Mouse (Mus musculus): ENCODE data around the gene Pigk. TPM values are rescaled to one million over a fixed set of nuclear protein-coding genes. Genes with fewer than 3 reads are reported as not detected.

Pigk gene
- polyA plus RNA-seq, 1 experiment, result 17.0 TPM

DNA sequence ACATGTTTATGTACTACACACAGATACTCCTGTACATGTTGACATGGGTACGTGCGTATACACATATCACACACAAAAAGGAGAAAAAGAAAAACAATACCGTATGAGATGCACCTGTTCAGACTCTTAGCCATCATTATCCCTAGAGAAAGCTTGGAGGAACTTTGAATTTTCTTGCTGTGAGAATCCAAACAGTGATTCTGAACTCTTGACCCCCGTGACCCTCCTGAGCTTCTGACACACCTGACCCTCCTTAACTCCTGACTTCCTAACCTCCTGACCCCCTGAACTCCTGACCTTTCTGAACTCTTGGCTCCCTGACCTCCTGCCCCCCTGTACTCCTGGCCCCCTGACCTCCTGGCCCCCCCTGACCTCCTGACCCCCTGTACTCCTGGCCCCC, 19.1 kb downstream of the Pigk start:
- no peak for TF ChIP-seq POLR2A (IDR thresholded peaks at IDR 0.05; ENCODE audit: borderline replicate concordance, extremely low read depth, insufficient read depth, insufficient read length, poor library complexity, severe bottlenecking)
- no peak for TF ChIP-seq CTCF (IDR thresholded peaks at IDR 0.05; ENCODE audit: borderline replicate concordance, extremely low read depth, insufficient read depth, insufficient read length)
- DNase-seq (ENCODE audit: low read depth), result peak; percentile 41

DNA sequence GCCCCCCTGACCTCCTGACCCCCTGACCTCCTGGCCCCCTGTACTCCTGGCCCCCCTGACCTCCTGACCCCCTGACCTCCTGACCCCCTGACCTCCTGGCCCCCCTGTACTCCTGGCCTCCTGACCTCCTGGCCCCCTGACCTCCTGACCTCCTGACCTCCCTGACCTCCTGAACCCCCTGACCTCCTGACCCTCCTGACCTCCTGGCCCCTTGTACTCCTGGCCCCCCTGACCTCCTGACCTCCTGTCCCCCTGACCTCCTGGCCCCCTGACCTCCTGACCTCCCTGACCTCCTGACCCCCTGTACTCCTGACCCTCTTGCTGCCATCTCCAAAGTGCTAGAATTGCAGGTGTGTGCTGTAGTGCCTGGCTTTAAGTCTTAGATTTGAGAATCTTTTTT, 19.6 kb downstream of the Pigk start:
- TF ChIP-seq POLR2A (IDR thresholded peaks at IDR 0.05; ENCODE audit: borderline replicate concordance, extremely low read depth, insufficient read depth, insufficient read length, poor library complexity, severe bottlenecking) (no peak), CTCF (IDR thresholded peaks at IDR 0.05; ENCODE audit: borderline replicate concordance, extremely low read depth, insufficient read depth, insufficient read length) (no peak)
- peak; percentile 49 for DNase-seq (ENCODE audit: low read depth)

DNA sequence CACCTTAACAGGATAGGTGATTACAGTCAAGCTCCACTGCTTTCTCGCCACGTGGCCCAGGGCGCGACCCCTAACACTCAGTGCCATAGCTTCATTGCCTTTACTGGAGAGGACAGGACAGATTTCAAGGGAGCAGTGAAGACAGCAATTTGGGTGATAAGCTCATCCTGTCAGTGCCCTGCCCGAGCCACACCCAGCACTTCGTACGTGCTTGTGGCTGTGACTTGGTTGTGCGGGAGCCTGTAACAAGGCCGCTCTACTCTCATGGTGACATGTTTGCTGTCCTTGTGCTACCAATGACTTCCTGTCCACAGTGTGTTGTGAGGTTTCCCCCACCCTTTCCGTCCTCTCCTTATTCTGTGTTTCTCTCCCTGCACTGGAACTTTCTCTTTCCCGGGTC, 20.2 kb downstream of the Pigk start:
- no peak for DNase-seq (ENCODE audit: low read depth)

DNA sequence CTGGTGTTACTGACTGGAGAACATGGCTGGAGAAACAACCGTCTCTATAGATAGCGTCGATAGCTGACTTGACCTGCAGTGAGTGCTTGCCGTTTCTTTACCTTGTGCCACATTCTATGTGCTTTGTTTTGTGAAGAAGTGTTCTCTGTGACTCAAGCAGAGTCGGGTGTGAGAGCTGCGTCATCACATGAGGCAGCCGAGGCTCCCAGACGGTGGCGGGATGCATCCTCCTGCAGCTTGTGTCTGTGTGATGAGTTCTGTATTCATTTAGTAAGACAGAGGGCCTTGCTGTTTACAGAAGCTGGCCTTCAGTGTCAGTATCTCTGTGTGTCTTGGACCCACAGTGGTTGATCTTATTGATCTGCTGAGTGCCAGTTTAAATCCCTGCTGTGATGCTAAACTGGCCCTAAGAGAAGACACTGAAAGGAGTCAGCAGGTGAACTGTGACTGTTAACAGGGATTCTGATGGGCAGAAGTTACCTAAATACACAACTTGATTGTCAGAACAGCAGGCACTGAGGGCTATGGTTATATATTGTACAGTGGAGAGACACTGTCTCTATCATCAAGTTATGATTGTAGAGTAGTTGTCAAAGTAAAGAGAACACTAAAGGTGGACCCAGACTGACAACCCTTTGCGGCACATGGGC, 21.8 kb downstream of the Pigk start:
- TF ChIP-seq CTCF (IDR thresholded peaks at IDR 0.05; ENCODE audit: borderline replicate concordance, extremely low read depth, insufficient read depth, insufficient read length) (no peak), POLR2A (IDR thresholded peaks at IDR 0.05; ENCODE audit: borderline replicate concordance, extremely low read depth, insufficient read depth, insufficient read length, poor library complexity, severe bottlenecking) (no peak)

More for the DNA sequence above, 20.2 kb downstream of the Pigk start:
- TF ChIP-seq CTCF (IDR thresholded peaks at IDR 0.05; ENCODE audit: borderline replicate concordance, extremely low read depth, insufficient read depth, insufficient read length), result no peak
- no peak for TF ChIP-seq POLR2A (IDR thresholded peaks at IDR 0.05; ENCODE audit: borderline replicate concordance, extremely low read depth, insufficient read depth, insufficient read length, poor library complexity, severe bottlenecking)

DNA sequence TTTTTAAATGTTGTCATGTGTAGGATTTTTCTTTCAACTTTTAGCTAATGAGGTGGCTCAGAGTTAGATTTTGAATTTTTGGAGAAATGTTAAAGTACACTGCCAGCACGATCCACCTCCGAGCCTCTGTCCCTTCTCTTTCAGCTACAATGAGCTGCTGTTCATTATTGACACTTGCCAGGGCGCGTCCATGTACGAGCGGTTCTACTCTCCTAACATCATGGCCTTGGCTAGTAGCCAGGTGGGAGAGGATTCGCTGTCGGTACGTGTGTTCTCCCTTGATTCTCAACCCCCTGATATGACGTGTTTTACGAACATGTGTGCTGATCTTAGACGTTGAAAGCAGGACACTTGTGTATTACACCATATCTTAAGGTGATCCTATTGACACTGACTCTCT, 30.4 kb downstream of the Pigk start:
- no peak for TF ChIP-seq POLR2A (IDR thresholded peaks at IDR 0.05; ENCODE audit: borderline replicate concordance, extremely low read depth, insufficient read depth, insufficient read length, poor library complexity, severe bottlenecking)
- TF ChIP-seq CTCF (IDR thresholded peaks at IDR 0.05; ENCODE audit: borderline replicate concordance, extremely low read depth, insufficient read depth, insufficient read length), result no peak
- no peak for DNase-seq (ENCODE audit: low read depth)

More for the DNA sequence above, 21.8 kb downstream of the Pigk start:
- no peak for DNase-seq (ENCODE audit: low read depth)

DNA sequence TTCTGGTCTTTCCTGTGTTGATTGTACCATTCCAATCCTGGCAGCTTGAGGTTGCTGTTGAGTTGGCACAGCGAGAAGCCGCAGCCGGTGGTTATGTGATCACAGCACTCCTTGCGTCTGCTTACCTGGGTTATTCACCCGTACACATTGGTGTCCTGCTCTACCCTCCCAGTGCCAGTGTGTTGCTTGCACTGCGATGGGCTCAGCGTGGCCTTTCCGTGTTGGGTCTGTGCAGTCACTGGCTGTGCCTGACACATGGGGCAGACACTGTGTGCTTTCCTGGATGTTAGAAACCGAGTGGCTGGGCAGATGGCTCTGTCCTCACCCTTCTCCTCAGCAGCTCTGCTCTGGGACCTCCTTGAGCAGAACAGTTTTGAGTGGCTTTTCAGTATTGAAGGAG, 31.7 kb downstream of the Pigk start:
- DNase-seq (ENCODE audit: low read depth), result no peak
- TF ChIP-seq CTCF (IDR thresholded peaks at IDR 0.05; ENCODE audit: borderline replicate concordance, extremely low read depth, insufficient read depth, insufficient read length) (no peak), POLR2A (IDR thresholded peaks at IDR 0.05; ENCODE audit: borderline replicate concordance, extremely low read depth, insufficient read depth, insufficient read length, poor library complexity, severe bottlenecking) (no peak)

DNA sequence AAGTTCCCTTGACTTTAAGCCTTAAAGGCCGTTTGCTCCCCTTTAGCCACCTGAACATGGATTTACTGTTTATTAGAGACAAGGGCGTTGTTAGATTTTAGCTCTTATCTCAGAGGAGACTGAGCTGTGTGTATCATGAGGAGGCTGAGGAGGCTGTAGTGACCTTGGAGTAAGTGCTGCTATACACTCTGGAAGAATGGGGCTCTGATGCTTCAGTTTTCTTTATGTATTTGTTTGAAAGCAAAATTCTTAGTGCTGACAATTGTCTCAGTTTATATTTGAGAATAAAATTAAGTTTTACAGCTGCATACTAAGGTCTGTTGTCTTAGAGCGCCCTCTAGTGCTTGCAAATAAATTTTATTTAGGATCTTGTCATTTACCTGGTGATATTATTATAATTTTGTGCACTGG, 35.6 kb downstream of the Pigk start:
- TF ChIP-seq POLR2A (IDR thresholded peaks at IDR 0.05; ENCODE audit: borderline replicate concordance, extremely low read depth, insufficient read depth, insufficient read length, poor library complexity, severe bottlenecking) (no peak), CTCF (IDR thresholded peaks at IDR 0.05; ENCODE audit: borderline replicate concordance, extremely low read depth, insufficient read depth, insufficient read length) (peak; percentile 40; the same call in 1 of the 2 replicates)

GRCm38 (mm10) chr3:152749881-152750280, 36.0 kb downstream of the Pigk start:
- no peak for DNase-seq (ENCODE audit: low read depth)
- TF ChIP-seq CTCF (IDR thresholded peaks at IDR 0.05; ENCODE audit: borderline replicate concordance, extremely low read depth, insufficient read depth, insufficient read length) (no peak), POLR2A (IDR thresholded peaks at IDR 0.05; ENCODE audit: borderline replicate concordance, extremely low read depth, insufficient read depth, insufficient read length, poor library complexity, severe bottlenecking) (no peak)

More for the DNA sequence above, 35.6 kb downstream of the Pigk start:
- DNase-seq (ENCODE audit: low read depth), result peak; percentile 91

GRCm38 (mm10) chr3:152752911-152753310, 39.0 kb downstream of the Pigk start:
- no peak for TF ChIP-seq CTCF (IDR thresholded peaks at IDR 0.05; ENCODE audit: borderline replicate concordance, extremely low read depth, insufficient read depth, insufficient read length)
- no peak for TF ChIP-seq POLR2A (IDR thresholded peaks at IDR 0.05; ENCODE audit: borderline replicate concordance, extremely low read depth, insufficient read depth, insufficient read length, poor library complexity, severe bottlenecking)
- no peak for DNase-seq (ENCODE audit: low read depth)

- TF ChIP-seq CTCF (IDR thresholded peaks at IDR 0.05; ENCODE audit: borderline replicate concordance, extremely low read depth, insufficient read depth, insufficient read length), result no peak
- no peak for TF ChIP-seq POLR2A (IDR thresholded peaks at IDR 0.05; ENCODE audit: borderline replicate concordance, extremely low read depth, insufficient read depth, insufficient read length, poor library complexity, severe bottlenecking)
- DNase-seq (ENCODE audit: low read depth), result no peak
Observed at GRCm38 (mm10) chr3:152753345-152753744, 39.4 kb downstream of the Pigk start.

GRCm38 (mm10) chr3:152753920-152754764, 40.2 kb downstream of the Pigk start:
- peak; percentile 50; the same call in 1 of the 2 replicates for TF ChIP-seq CTCF (IDR thresholded peaks at IDR 0.05; ENCODE audit: borderline replicate concordance, extremely low read depth, insufficient read depth, insufficient read length)
- TF ChIP-seq POLR2A (IDR thresholded peaks at IDR 0.05; ENCODE audit: borderline replicate concordance, extremely low read depth, insufficient read depth, insufficient read length, poor library complexity, severe bottlenecking), result no peak
- peak; percentile 74 for DNase-seq (ENCODE audit: low read depth)

Measured in brain, embryonic 14.5 days (tissue).